Mouse (Mus musculus) kidney, postnatal 0 days (tissue): ENCODE measurements around the gene Got1. TPM values are rescaled to one million over a fixed set of nuclear protein-coding genes. Genes with fewer than 3 reads are reported as not detected.

Experiments used
- ATAC-seq: fragments of 200-750 bp; cut with Nextera tagmentation; replicated peaks from 2 replicates; pipeline ENCODE4 v1.8.0; 2017; ENCODE audit warnings: low read depth, moderate number of reproducible peaks, moderate TSS enrichment, moderate library complexity; ENCODE audit not compliant: low FRiP score
- DNase-seq: peaks from one replicate; pipeline ENCODE4 v3.0.0-alpha.2; 2016; ENCODE audit warnings: low spot score
- H3K27ac ChIP-seq: fragments of 300-500 bp; sonication (generic); 2 replicates; pipeline ENCODE4 v1.5.1; 2014; ENCODE audit warnings: mild to moderate bottlenecking
- H3K27me3 ChIP-seq: fragments of 300-500 bp; sonication (generic); 2 replicates; pipeline ENCODE4 v1.6.1; 2014; ENCODE audit warnings: low read length, mixed read lengths; ENCODE audit not compliant: insufficient read depth
- H3K36me3 ChIP-seq: fragments of 300-500 bp; sonication (generic); 2 replicates; pipeline ENCODE4 v1.6.1; 2014; ENCODE audit warnings: low read length, mixed read lengths; ENCODE audit not compliant: insufficient read depth
- H3K4me1 ChIP-seq: fragments of 300-500 bp; sonication (generic); replicated peaks from 2 replicates; pipeline ENCODE4 v1.6.1; 2014; ENCODE audit warnings: antibody characterized with exemption, low read length, mixed read lengths; ENCODE audit not compliant: insufficient read depth
- H3K4me2 ChIP-seq: fragments of 300-500 bp; sonication (generic); 2 replicates; pipeline ENCODE4 v1.6.1; 2014; ENCODE audit warnings: mild to moderate bottlenecking, low read length, moderate library complexity, mixed read lengths
- H3K4me3 ChIP-seq: fragments of 300-500 bp; sonication (generic); replicated peaks from 2 replicates; pipeline ENCODE4 v1.5.1; 2014; ENCODE audit warnings: low read depth, low read length
- H3K9ac ChIP-seq: fragments of 300-500 bp; sonication (generic); 2 replicates; pipeline ENCODE4 v1.6.1; 2014; ENCODE audit warnings: low read depth, low read length
- H3K9me3 ChIP-seq: fragments of 300-500 bp; sonication (generic); replicated peaks from 2 replicates; pipeline ENCODE4 v1.6.1; 2016; ENCODE audit warnings: low read length, inconsistent platforms, mixed read lengths
- CTCF ChIP-seq: IDR thresholded peaks from 2 replicates; pipeline ENCODE4 v1.5.1; 2016; ENCODE audit warnings: antibody characterized with exemption, low read depth, mild to moderate bottlenecking, moderate library complexity
- WGBS: fragments of 180-500 bp; shearing (Covaris S2); extraction: QIAGEN DNeasy Blood & Tissue Kit; methylation state at CpG from one replicate; pipeline ENCODE4 v1.1.7; 2014; 5-methylcytosine and 5-hydroxymethylcytosine counted together
- polyA plus RNA-seq: library from polyadenylated mRNA; unstranded; fragments of >200 nt; fragmentation: Nextera tagmentation; extraction: Ambion mirVana; gene quantifications from 2 replicates; pipeline ENCODE4 v1.2.1, GENCODE M21; 2015

Got1 gene
- polyA plus RNA-seq, 1 experiment from 2014 or later = 86.6 TPM

- ATAC-seq = no peak
- H3K27ac ChIP-seq = peak overlapping the region; percentile 76
- no peaks in the 10 kb centered on the region for H3K27me3 ChIP-seq
- peaks cover 9% of the 10 kb centered on the region for H3K4me1 ChIP-seq
- TF ChIP-seq CTCF = no peak
- peak overlapping the region; percentile 40 for H3K4me3 ChIP-seq
- DNase-seq = peak; percentile 45
- WGBS = 7% methylated on average over 10 of the region's 10 CpGs
- H3K36me3 ChIP-seq = no peaks in the 10 kb centered on the region
- no peaks in the 10 kb centered on the region for H3K9me3 ChIP-seq
- peak overlapping the region; percentile 72 for H3K4me2 ChIP-seq
- H3K9ac ChIP-seq = peak overlapping the region; percentile 61
These were observed 688 bp upstream of the Got1 start for GRCm38 (mm10) chr19:43525104-43525482.

GRCm38 (mm10) chr19:43523551-43523950 lies 854 bp downstream of the Got1 start:
- DNase-seq = peak; percentile 34
- Histone ChIP-seq H3K36me3 (no peaks in the 10 kb centered on the region), H3K27me3 (no peaks in the 10 kb centered on the region), H3K27ac (no peak overlapping the region; the same call in 1 of the 2 replicates), H3K4me2 (peak overlapping the region; percentile 72), H3K4me1 (peaks cover 9% of the 10 kb centered on the region), H3K9ac (peak overlapping the region; percentile 20), H3K9me3 (no peaks in the 10 kb centered on the region), H3K4me3 (peak overlapping the region; percentile 40)
- no peak for ATAC-seq
- no peak for TF ChIP-seq CTCF
- WGBS = 7% methylated on average over 12 of the region's 12 CpGs

GRCm38 (mm10) chr19:43521996-43522395 lies 2.4 kb downstream of the Got1 start:
- ATAC-seq = no peak
- Histone ChIP-seq H3K9me3 (no peaks in the 10 kb centered on the region), H3K27ac (no peak overlapping the region), H3K36me3 (no peaks in the 10 kb centered on the region), H3K4me3 (no peak overlapping the region), H3K4me2 (0 out of 2 replicates have a peak overlapping the region, but pooled peaks have one; percentile 9), H3K4me1 (peaks cover 9% of the 10 kb centered on the region), H3K9ac (no peak overlapping the region), H3K27me3 (no peaks in the 10 kb centered on the region)
- no peak for TF ChIP-seq CTCF
- 85% methylated on average over 9 of the region's 9 CpGs for WGBS
- DNase-seq = no peak

- Histone ChIP-seq H3K36me3 (no peaks in the 10 kb centered on the region), H3K9ac (no peak overlapping the region), H3K27me3 (no peaks in the 10 kb centered on the region), H3K4me2 (0 out of 2 replicates have a peak overlapping the region, but pooled peaks have one; percentile 3), H3K27ac (no peak overlapping the region), H3K4me1 (peaks cover 9% of the 10 kb centered on the region), H3K9me3 (no peaks in the 10 kb centered on the region), H3K4me3 (no peak overlapping the region)
- TF ChIP-seq CTCF = no peak
- no peak for ATAC-seq
- DNase-seq = peak; percentile 20
- 35% methylated on average over 8 of the region's 8 CpGs for WGBS
These were observed 3.0 kb downstream of the Got1 start for GRCm38 (mm10) chr19:43521362-43521761.

GRCm38 (mm10) chr19:43520402-43520801 lies 4.0 kb downstream of the Got1 start:
- 65% methylated on average over 9 of the region's 10 CpGs for WGBS
- H3K4me1 ChIP-seq = peaks cover 12% of the 10 kb centered on the region
- H3K4me3 ChIP-seq = no peak overlapping the region
- DNase-seq (peak; percentile 33), ATAC-seq (no peak)
- H3K27me3 ChIP-seq = no peaks in the 10 kb centered on the region
- H3K9me3 ChIP-seq = no peaks in the 10 kb centered on the region
- TF ChIP-seq CTCF = no peak
- H3K36me3 ChIP-seq = no peaks in the 10 kb centered on the region
- H3K27ac ChIP-seq = no peak overlapping the region
- peak overlapping the region; percentile 31; the same call in 1 of the 2 replicates for H3K9ac ChIP-seq
- 0 out of 2 replicates have a peak overlapping the region, but pooled peaks have one; percentile 3 for H3K4me2 ChIP-seq

- Histone ChIP-seq H3K36me3 (no peaks in the 10 kb centered on the region), H3K9ac (no peak overlapping the region), H3K9me3 (no peaks in the 10 kb centered on the region), H3K4me3 (no peak overlapping the region), H3K27me3 (no peaks in the 10 kb centered on the region), H3K27ac (no peak overlapping the region), H3K4me1 (peaks cover 12% of the 10 kb centered on the region), H3K4me2 (no peak overlapping the region)
- 89% methylated on average over 10 of the region's 10 CpGs for WGBS
- TF ChIP-seq CTCF = no peak
- no peak for ATAC-seq
- no peak for DNase-seq
These were observed 5.2 kb downstream of the Got1 start for GRCm38 (mm10) chr19:43519226-43519625.

GRCm38 (mm10) chr19:43518261-43518660 lies 6.1 kb downstream of the Got1 start:
- TF ChIP-seq CTCF = no peak
- 68% methylated on average over 7 of the region's 7 CpGs for WGBS
- H3K27me3 ChIP-seq = no peaks in the 10 kb centered on the region
- H3K4me1 ChIP-seq = peaks cover 8% of the 10 kb centered on the region; the same call in 1 of the 2 replicates
- no peaks in the 10 kb centered on the region for H3K36me3 ChIP-seq
- H3K9me3 ChIP-seq = no peaks in the 10 kb centered on the region
- no peak overlapping the region for H3K27ac ChIP-seq
- no peak overlapping the region for H3K4me2 ChIP-seq
- H3K4me3 ChIP-seq = no peak overlapping the region
- no peak overlapping the region for H3K9ac ChIP-seq
- no peak for ATAC-seq
- DNase-seq = no peak
